Mouse (Mus musculus) embryonic facial prominence, embryonic 15.5 days (tissue): ENCODE results near the gene Slc10a6. TPM values are rescaled to one million over a fixed set of nuclear protein-coding genes. Genes with fewer than 3 reads are reported as not detected.

Source experiments
- polyA plus RNA-seq: library from polyadenylated mRNA; unstranded; fragments of >200 nt; fragmentation: Nextera tagmentation; extraction: Ambion mirVana; gene quantifications from 2 replicates; pipeline ENCODE4 v1.2.1, GENCODE M21; 2015

Gene Slc10a6
- polyA plus RNA-seq, 1 experiment from 2014 or later: 7.8 TPM

Other genes starting within 250 kb of the Slc10a6 start
- gene Ptpn13, start 204.2 kb downstream of the Slc10a6 start, polyA plus RNA-seq: 22.7 and 23.3 TPM in 2 replicates
- 0.12 and 0.15 TPM in 2 replicates for gene 1700016H13Rik, start 26.6 kb upstream of the Slc10a6 start, polyA plus RNA-seq
- gene Aff1, start 63.0 kb upstream of the Slc10a6 start, polyA plus RNA-seq: 6.9 and 7.1 TPM in 2 replicates